Mouse (Mus musculus): ENCODE data around the gene D430019H16Rik. TPM values are rescaled to one million over a fixed set of nuclear protein-coding genes. Genes with fewer than 3 reads are reported as not detected.

The D430019H16Rik gene
- total RNA-seq, 1 experiment: 0.40 TPM

DNA sequence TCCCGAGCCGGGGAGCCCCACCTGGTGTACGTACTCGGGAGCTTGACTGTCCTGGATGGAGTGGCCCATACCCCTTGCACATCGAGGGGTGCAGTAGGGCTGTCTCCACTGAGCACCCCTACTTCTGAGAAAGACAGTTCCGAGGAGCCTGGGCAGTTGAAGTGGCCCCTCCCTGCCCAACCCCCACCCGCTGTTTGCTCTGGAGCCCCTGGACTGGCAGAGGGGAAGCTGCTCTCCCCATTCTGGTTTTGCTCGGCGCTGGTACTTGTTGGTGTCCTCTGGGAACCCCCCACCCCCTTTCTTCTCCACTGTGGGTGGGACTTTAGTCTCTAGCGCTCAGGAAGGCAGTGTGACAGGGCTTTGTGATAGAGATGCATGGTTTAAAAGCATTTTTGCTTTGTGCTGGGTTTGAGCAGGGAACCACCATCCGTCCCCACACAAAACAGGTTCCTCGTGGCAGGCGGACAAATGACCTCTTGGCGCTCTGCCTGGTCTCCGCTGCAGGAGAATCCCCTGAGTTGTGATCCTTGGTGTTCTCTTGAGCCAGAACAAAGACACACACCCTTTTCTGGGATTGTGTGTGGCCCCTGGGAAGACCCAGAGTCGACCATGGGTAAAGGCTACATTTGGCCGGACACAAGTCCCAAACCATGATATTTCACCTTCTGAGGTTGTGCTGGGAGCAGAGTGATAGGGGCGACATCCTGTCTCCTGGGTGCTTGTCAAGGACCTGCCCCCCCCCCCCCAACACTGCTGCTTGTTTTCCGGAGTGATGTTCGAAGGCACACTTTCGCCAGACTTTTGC lies 804 bp downstream of the D430019H16Rik start:
- peaks cover 0 to 9% of the 10 kb centered on the region in 2 experiments; a peak in 1 of 4 replicates for H3K4me1 ChIP-seq (ENCODE audit: control insufficient read depth in 2 of 2, insufficient read depth in 2 of 2, low read length in 2 of 2, poor library complexity in 1 of 2)
- H3K9me3 ChIP-seq (ENCODE audit: control insufficient read depth, insufficient read depth, low read depth, low read length): no peaks in the 10 kb centered on the region
- peak overlapping the region; percentile 47 to 81 for H3K4me3 ChIP-seq (ENCODE audit: insufficient read depth in 1 of 2, low read depth in 1 of 2, low read length in 2 of 2, poor library complexity in 1 of 2, severe bottlenecking in 1 of 2)
- no peaks in the 10 kb centered on the region for H3K36me3 ChIP-seq (ENCODE audit: control insufficient read depth, insufficient read depth, low read length, poor library complexity, severe bottlenecking)
- TF ChIP-seq ZC3H11A (IDR thresholded peaks at IDR 0.05; ENCODE audit: borderline replicate concordance, low read depth, low read length) (no peak), HCFC1 (IDR thresholded peaks at IDR 0.05; ENCODE audit: borderline replicate concordance, insufficient read depth, low read length) (no peak), CHD2 (IDR thresholded peaks at IDR 0.05; ENCODE audit: low read depth, low read length) (no peak), MAFK (IDR thresholded peaks at IDR 0.05; ENCODE audit: insufficient read depth, low read depth, low read length) (no peak), ZNF384 (IDR thresholded peaks at IDR 0.05; ENCODE audit: low read depth, low read length) (no peak)
- no peak for DNase-seq (ENCODE audit: low read depth, low spot score)
- no peak overlapping the region for H3K27ac ChIP-seq (ENCODE audit: insufficient read depth, low read depth, low read length, poor library complexity, severe bottlenecking)
- peak overlapping the region; percentile 75; the same call in 1 of the 2 replicates for H3K9ac ChIP-seq (ENCODE audit: insufficient read depth, low read depth, low read length, poor library complexity, severe bottlenecking)
- in situ Hi-C loops (cut with MboI; ENCODE audit: low sequenced_read_pairs in 2 of 2, unreplicated experiment in 2 of 2): no loop called here

- H3K4me3 ChIP-seq (ENCODE audit: insufficient read depth in 1 of 2, low read depth in 1 of 2, low read length in 2 of 2, poor library complexity in 1 of 2, severe bottlenecking in 1 of 2): no peak overlapping the region
- no peak for DNase-seq (ENCODE audit: low read depth, low spot score)
- in situ Hi-C loops (cut with MboI; ENCODE audit: low sequenced_read_pairs in 2 of 2, unreplicated experiment in 2 of 2): no loop called here
- no peak overlapping the region for H3K27ac ChIP-seq (ENCODE audit: insufficient read depth, low read depth, low read length, poor library complexity, severe bottlenecking)
- H3K4me1 ChIP-seq (ENCODE audit: control insufficient read depth in 2 of 2, insufficient read depth in 2 of 2, low read length in 2 of 2, poor library complexity in 1 of 2): peaks cover 0 to 9% of the 10 kb centered on the region in 2 experiments; a peak in 1 of 4 replicates
- no peaks in the 10 kb centered on the region for H3K36me3 ChIP-seq (ENCODE audit: control insufficient read depth, insufficient read depth, low read length, poor library complexity, severe bottlenecking)
- no peak overlapping the region for H3K9ac ChIP-seq (ENCODE audit: insufficient read depth, low read depth, low read length, poor library complexity, severe bottlenecking)
- TF ChIP-seq CHD2 (IDR thresholded peaks at IDR 0.05; ENCODE audit: low read depth, low read length) (no peak), MAFK (IDR thresholded peaks at IDR 0.05; ENCODE audit: insufficient read depth, low read depth, low read length) (no peak), ZC3H11A (IDR thresholded peaks at IDR 0.05; ENCODE audit: borderline replicate concordance, low read depth, low read length) (no peak), ZNF384 (IDR thresholded peaks at IDR 0.05; ENCODE audit: low read depth, low read length) (no peak), HCFC1 (IDR thresholded peaks at IDR 0.05; ENCODE audit: borderline replicate concordance, insufficient read depth, low read length) (no peak)
- H3K9me3 ChIP-seq (ENCODE audit: control insufficient read depth, insufficient read depth, low read depth, low read length): no peaks in the 10 kb centered on the region
Measured at GRCm38 (mm10) chr12:105455063-105455559, 1.5 kb downstream of the D430019H16Rik start.

GRCm38 (mm10) chr12:105458791-105459190 lies 5.1 kb downstream of the D430019H16Rik start:
- no peak for DNase-seq (ENCODE audit: low read depth, low spot score)
- in situ Hi-C loops (cut with MboI; ENCODE audit: low sequenced_read_pairs in 2 of 2, unreplicated experiment in 2 of 2): no loop called here
- no peaks in the 10 kb centered on the region for H3K9me3 ChIP-seq (ENCODE audit: control insufficient read depth, insufficient read depth, low read depth, low read length)
- H3K4me3 ChIP-seq (ENCODE audit: insufficient read depth in 1 of 2, low read depth in 1 of 2, low read length in 2 of 2, poor library complexity in 1 of 2, severe bottlenecking in 1 of 2): no peak overlapping the region
- H3K4me1 ChIP-seq (ENCODE audit: control insufficient read depth in 2 of 2, insufficient read depth in 2 of 2, low read length in 2 of 2, poor library complexity in 1 of 2): peaks cover 0 to 8% of the 10 kb centered on the region in 2 experiments; a peak in 1 of 4 replicates
- TF ChIP-seq MAFK (IDR thresholded peaks at IDR 0.05; ENCODE audit: insufficient read depth, low read depth, low read length) (no peak), HCFC1 (IDR thresholded peaks at IDR 0.05; ENCODE audit: borderline replicate concordance, insufficient read depth, low read length) (no peak), ZNF384 (IDR thresholded peaks at IDR 0.05; ENCODE audit: low read depth, low read length) (no peak), CHD2 (IDR thresholded peaks at IDR 0.05; ENCODE audit: low read depth, low read length) (no peak), ZC3H11A (IDR thresholded peaks at IDR 0.05; ENCODE audit: borderline replicate concordance, low read depth, low read length) (no peak)
- H3K36me3 ChIP-seq (ENCODE audit: control insufficient read depth, insufficient read depth, low read length, poor library complexity, severe bottlenecking): no peaks in the 10 kb centered on the region
- no peak overlapping the region for H3K9ac ChIP-seq (ENCODE audit: insufficient read depth, low read depth, low read length, poor library complexity, severe bottlenecking)
- H3K27ac ChIP-seq (ENCODE audit: insufficient read depth, low read depth, low read length, poor library complexity, severe bottlenecking): no peak overlapping the region

GRCm38 (mm10) chr12:105461066-105461465 lies 7.4 kb downstream of the D430019H16Rik start:
- in situ Hi-C loops (cut with MboI; ENCODE audit: low sequenced_read_pairs in 2 of 2, unreplicated experiment in 2 of 2): no loop called here
- TF ChIP-seq ZC3H11A (IDR thresholded peaks at IDR 0.05; ENCODE audit: borderline replicate concordance, low read depth, low read length): no peak
- TF ChIP-seq ZNF384 (IDR thresholded peaks at IDR 0.05; ENCODE audit: low read depth, low read length): no peak
- no peak for TF ChIP-seq HCFC1 (IDR thresholded peaks at IDR 0.05; ENCODE audit: borderline replicate concordance, insufficient read depth, low read length)
- no peak for TF ChIP-seq CHD2 (IDR thresholded peaks at IDR 0.05; ENCODE audit: low read depth, low read length)
- no peak for TF ChIP-seq MAFK (IDR thresholded peaks at IDR 0.05; ENCODE audit: insufficient read depth, low read depth, low read length)
- Histone ChIP-seq H3K9ac (ENCODE audit: insufficient read depth, low read depth, low read length, poor library complexity, severe bottlenecking) (no peak overlapping the region), H3K27ac (ENCODE audit: insufficient read depth, low read depth, low read length, poor library complexity, severe bottlenecking) (no peak overlapping the region), H3K36me3 (ENCODE audit: control insufficient read depth, insufficient read depth, low read length, poor library complexity, severe bottlenecking) (no peaks in the 10 kb centered on the region), H3K4me1 (ENCODE audit: control insufficient read depth in 2 of 2, insufficient read depth in 2 of 2, low read length in 2 of 2, poor library complexity in 1 of 2) (no peaks in the 10 kb centered on the region), H3K9me3 (ENCODE audit: control insufficient read depth, insufficient read depth, low read depth, low read length) (no peaks in the 10 kb centered on the region), H3K4me3 (ENCODE audit: insufficient read depth in 1 of 2, low read depth in 1 of 2, low read length in 2 of 2, poor library complexity in 1 of 2, severe bottlenecking in 1 of 2) (no peak overlapping the region)
- no peak for DNase-seq (ENCODE audit: low read depth, low spot score)
